Mouse (Mus musculus) left cerebral cortex, adult 2 months (tissue): ENCODE measurements around the gene Stat1. TPM values are rescaled to one million over a fixed set of nuclear protein-coding genes. Genes with fewer than 3 reads are reported as not detected.

Experiments
- DNase-seq, 2 experiments: peaks; one replicate each; pipeline ENCODE4 v3.0.0; 2021 to 2022; ENCODE audit warnings: low spot score in 2 of 2, mixed read lengths in 1 of 2; ENCODE audit errors: extremely low spot score in 1 of 2
- H3K27ac ChIP-seq: fragments of 200-600 bp; 2 replicates; pipeline ENCODE4 v1.8.1; 2022
- H3K4me3 ChIP-seq: fragments of 200-600 bp; 2 replicates; pipeline ENCODE4 v1.8.1; 2022
- CTCF ChIP-seq: fragments of 200-600 bp; IDR thresholded peaks from 2 replicates; pipeline ENCODE4 v1.8.1; 2022; ENCODE audit warnings: antibody characterized with exemption, mild to moderate bottlenecking, moderate library complexity
- intact Hi-C: fragments of 180-260 bp; cut with DNase I; formaldehyde crosslinking; loops from one replicate; pipeline ENCODE4 v1.15.1; 2025
- total RNA-seq, 2 experiments: library from RNA; stranded (reverse); gene quantifications; 2 replicates each; pipeline ENCODE4 v1.2.3; 2021

Gene Stat1
- total RNA-seq, 2 experiments from 2014 or later = 18.0 to 18.3 TPM

DNA sequence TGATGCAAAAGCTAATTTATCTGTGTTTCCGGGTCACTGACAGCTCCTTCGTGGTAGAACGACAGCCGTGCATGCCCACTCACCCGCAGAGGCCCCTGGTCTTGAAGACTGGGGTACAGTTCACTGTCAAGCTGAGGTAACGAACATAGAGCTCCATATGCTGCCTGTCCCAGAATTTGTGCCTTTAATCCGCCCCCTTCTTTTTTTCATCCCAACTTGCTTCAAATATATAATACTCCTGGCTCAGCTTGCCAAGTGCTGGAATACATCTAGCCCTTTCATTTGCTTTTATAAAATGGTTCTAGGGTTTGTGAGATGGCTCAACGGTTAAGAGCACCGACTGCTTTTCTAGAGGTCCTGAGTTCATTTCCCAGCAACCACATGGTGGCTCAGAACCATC, 21.3 kb downstream of the Stat1 start:
- DNase-seq = no peak
- no peak overlapping the region for H3K27ac ChIP-seq
- TF ChIP-seq CTCF = no peak

DNA sequence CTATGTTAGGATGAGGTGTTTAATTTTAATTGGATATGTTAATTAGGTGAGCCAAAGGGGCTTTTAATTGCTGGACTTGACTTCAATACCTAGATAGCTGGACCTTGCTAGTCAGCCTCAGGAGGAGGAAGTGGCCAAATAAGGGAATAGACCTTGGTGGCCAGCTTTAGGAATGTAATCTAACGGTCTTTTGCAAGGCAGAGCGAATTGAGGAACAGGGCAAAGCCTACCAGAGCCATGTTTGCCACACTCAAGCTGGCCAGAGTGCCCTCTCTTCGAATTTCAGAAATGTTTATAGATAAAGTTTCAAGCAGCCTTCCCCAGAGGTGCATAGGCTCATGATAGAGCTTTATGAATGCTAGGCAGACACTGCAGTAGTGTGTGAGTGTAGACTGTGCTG, 22.2 kb downstream of the Stat1 start:
- TF ChIP-seq CTCF = no peak
- no peak overlapping the region for H3K4me3 ChIP-seq
- H3K27ac ChIP-seq = no peak overlapping the region
- intact Hi-C loops = loop anchor here (5.0 kb wide), 1 partner anchor 91 kb away; the partner anchor contains the start of gene Gls
- DNase-seq = no peak

More for the DNA sequence above, 21.3 kb downstream of the Stat1 start:
- no peak overlapping the region for H3K4me3 ChIP-seq
- intact Hi-C loops = loop anchor here (5.0 kb wide), 1 partner anchor 92 kb away; the partner anchor contains the start of gene Gls

DNA sequence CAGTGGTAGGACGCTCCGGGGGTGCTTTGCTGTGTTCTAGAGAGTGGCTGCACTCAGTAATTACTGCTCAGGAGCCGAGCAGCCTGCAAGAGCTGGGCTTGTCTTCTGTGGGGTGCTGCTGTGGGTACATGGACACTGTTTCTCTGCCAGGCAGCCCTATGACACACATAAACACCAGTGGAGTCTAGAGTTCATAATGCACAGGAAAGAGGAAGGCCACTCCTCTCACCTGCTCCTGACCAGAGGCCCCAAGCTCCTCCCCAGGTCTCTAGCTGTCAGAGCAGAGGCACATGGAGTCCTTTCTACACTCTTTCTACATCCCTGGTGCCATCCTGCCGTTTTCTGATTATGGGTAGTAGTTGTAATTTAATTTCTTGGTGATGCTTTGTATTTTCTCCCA, 22.9 kb downstream of the Stat1 start:
- DNase-seq = no peak
- H3K4me3 ChIP-seq = no peak overlapping the region
- H3K27ac ChIP-seq = no peak overlapping the region
- no peak for TF ChIP-seq CTCF
- intact Hi-C loops = loop anchor here (5.0 kb wide), 1 partner anchor 90 kb away; the partner anchor contains the start of gene Gls

DNA sequence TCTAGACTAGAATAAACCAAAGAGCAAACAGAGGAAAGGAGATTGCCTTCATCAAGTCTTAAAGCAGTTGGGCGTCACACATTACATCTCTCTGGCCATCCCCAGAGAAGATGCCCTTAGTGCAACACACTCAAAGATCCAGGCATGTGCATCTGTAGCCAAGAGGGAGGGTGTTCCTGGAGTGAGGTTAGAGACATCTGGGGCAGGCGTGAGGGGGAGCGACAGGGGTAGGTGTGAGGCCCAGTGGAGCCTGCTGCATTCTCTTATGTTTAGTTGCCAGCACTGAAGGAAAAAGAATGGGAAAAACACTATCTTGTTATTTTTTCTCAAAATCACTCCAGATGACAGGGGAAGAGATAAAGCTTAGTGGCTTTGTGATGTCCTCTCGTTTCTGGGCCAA, 24.0 kb downstream of the Stat1 start:
- H3K27ac ChIP-seq = no peak overlapping the region
- no peak for DNase-seq
- no peak overlapping the region for H3K4me3 ChIP-seq
- intact Hi-C loops = loop anchor here (5.0 kb wide), 1 partner anchor 89 kb away; the partner anchor contains the start of gene Gls
- no peak for TF ChIP-seq CTCF

DNA sequence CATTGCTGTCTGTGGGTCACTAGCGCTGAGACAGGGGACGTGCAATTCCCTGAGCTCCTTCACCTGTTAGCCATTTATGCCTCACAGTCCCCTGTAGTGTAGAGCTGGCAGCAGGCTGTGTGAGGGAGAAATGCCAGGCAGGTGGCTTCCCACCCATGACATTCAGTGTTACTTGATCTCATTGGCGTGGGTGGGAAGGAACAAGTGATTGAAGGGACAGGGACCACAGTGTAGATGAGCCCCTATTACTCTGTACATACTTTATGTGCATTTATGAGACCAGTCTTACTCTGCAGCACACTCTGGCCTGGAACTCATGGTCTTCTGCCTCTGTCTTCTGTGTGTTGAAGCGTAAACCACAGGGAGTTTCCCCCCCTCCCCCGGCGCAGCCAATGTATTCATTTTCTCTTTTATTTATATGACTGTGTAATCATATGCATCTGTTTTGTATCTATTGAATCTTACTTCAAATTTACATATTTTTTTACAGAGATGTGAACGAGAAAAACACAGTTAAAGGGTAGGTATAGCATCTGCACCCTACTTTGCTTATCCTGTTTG, 24.4 kb downstream of the Stat1 start:
- no peak for TF ChIP-seq CTCF
- intact Hi-C loops = loop anchor here (5.0 kb wide), 1 partner anchor 89 kb away; the partner anchor contains the start of gene Gls
- H3K4me3 ChIP-seq = no peak overlapping the region
- no peak overlapping the region for H3K27ac ChIP-seq
- no peak for DNase-seq

DNA sequence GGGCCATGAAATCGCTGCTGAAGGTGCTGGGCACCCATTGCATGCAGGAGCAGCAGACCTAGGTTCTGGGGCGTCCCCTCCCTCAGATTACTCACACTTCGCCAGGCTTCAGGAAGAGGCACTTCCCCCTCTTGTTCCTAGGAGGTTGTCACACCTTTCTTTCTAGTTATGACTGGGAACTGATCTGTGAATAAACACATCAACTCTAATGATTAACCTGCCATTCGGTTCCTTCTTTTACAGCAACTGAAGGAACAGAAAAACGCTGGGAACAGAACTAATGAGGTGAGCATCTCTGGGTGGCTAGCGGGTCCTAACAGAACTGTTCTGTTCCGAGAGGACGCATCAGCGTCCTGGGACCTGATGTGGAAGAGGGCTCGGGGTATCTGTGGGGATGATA, 25.7 kb downstream of the Stat1 start:
- Histone ChIP-seq H3K4me3 (no peak overlapping the region), H3K27ac (no peak overlapping the region)
- intact Hi-C loops = loop anchor here (5.0 kb wide), 2 partner anchors 87 to 487 kb away; partner anchors contain the start of genes Gls and Nemp2
- TF ChIP-seq CTCF = no peak
- DNase-seq = no peak

DNA sequence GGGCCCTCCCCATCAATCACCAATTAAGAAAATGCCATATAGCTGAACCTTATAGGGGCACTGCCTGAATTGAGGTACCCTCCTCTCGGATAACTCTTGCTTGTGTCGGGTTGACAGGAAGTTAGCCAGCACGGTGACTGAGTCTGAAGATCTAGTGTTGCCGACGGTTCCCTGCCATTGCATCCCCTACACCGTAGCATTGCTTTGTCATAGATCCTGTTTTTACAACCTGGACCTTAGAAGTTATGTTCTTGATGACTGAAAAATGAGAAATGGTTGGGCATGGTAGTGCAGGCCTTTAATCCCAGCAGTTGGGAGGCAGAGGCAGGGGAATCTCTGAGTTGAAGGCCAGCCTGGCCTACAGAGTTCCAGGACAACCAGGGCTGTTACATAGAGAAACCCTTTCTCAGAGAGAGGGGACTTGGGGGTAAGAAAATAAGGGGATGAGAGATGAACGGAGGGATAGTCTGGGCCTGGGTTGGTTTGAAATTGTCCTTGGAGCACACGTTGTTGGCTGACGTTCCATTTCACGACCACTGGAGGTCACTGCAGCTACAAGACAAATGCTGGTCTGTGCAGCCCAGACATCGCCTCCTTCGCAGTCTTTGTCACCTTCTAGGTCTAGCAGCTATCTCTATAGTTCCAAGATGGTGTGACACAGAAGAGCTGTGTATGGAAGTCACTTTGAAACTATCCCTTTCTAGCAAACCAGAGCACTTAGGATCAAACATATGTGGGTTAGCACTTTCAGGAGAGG, 27.2 kb downstream of the Stat1 start:
- H3K4me3 ChIP-seq = no peak overlapping the region
- intact Hi-C loops = loop anchor here (2.0 to 5.0 kb wide), 2 partner anchors 152 to 486 kb away; partner anchors contain the start of gene Nemp2
- H3K27ac ChIP-seq = no peak overlapping the region
- DNase-seq = peak; percentile 57 to 64
- peak; percentile 77 for TF ChIP-seq CTCF

DNA sequence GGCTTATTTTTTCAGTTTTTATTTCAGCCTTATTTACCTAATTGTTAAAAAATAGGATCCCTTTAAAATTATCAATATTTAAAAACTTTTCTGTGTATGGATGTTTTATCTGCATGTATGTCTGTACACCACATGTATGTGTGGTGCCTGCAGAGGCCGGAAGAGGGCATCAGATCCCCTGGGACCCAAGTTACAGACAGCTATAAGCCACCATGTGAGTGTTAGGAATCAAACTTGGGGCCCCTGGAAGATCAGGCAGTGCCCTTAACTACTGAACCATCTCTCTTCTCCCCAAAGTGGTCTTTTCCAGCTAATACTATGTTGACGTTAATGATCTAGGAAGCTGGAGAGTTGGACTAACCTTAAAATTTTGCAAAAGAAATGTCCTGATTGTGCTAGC, 28.2 kb downstream of the Stat1 start:
- Histone ChIP-seq H3K4me3 (no peak overlapping the region), H3K27ac (no peak overlapping the region)
- TF ChIP-seq CTCF = no peak; the same call in none of the 2 replicates
- DNase-seq = no peak
- intact Hi-C loops = loop anchor here (2.0 to 5.0 kb wide), 2 partner anchors 151 to 485 kb away; partner anchors contain the start of gene Nemp2

DNA sequence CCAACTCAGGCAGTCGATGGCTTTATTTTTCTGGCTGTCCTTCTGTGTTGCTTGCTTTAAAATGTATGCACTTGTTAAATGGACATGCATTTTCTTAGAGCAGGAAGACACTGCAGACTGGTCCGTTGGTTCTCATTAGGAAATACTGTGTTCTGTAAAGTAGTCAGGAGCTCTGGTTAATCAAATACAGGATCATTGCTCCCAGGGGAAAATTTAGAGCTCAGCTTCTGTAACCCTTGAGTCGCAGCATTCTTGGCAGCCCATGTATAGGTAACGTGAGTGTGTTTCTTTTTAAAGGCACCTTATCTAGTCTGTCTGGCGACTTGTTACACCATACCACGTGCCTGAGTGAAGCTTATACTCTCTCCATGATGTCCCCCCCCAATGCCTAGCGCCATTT, 28.9 kb downstream of the Stat1 start:
- H3K4me3 ChIP-seq = no peak overlapping the region
- no peak for TF ChIP-seq CTCF
- intact Hi-C loops = loop anchor here (5.0 kb wide), 1 partner anchor 484 kb away; the partner anchor contains the start of gene Nemp2
- no peak overlapping the region for H3K27ac ChIP-seq
- DNase-seq = no peak

DNA sequence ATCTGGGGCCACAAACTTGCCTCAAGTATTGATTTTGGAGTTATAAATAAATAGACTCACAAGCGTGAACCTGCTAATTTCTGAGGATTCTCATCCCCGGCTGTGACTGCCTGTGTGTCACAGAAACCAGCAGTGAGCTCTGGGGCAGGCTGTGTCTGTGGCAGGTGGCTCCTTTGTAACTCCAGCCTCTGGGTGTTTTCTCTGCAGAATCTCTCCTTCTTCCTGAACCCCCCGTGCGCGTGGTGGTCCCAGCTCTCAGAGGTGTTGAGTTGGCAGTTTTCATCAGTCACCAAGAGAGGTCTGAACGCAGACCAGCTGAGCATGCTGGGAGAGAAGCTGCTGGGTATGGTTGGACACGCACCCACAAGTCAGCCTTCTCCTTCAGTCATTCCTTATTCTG, 29.5 kb downstream of the Stat1 start:
- H3K27ac ChIP-seq = peak overlapping the region; percentile 24
- TF ChIP-seq CTCF = no peak
- no peak overlapping the region for H3K4me3 ChIP-seq
- no peak for DNase-seq
- intact Hi-C loops = loop anchor here (5.0 kb wide), 1 partner anchor 484 kb away; the partner anchor contains the start of gene Nemp2

DNA sequence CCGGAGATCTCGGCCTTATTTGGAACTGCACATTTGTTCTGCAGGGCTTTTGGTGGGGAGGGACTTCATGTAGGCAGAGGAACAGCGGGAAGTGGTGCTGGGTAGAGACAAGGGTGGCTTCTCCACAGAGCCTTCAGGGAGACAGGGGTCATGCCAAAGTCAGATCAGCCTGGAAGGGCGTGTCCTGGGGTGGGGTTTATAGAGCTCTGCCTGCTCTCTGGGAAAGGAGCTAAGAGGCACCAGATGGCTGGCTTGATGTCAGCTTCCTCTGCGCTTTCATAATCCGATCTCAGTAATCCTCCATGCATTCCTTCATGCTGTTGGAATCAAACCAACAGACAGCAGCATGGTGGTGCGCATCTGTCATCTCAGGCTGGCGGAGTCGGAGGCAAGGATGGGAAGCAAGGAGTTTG, 30.7 kb downstream of the Stat1 start:
- Histone ChIP-seq H3K4me3 (no peak overlapping the region), H3K27ac (peak overlapping the region; percentile 24; the same call in 1 of the 2 replicates)
- peak in 1 of 2 experiments; percentile 47 for DNase-seq
- no peak for TF ChIP-seq CTCF
- intact Hi-C loops = loop anchor here (5.0 to 10.0 kb wide), 2 partner anchors 315 to 482 kb away; partner anchors contain the start of gene Nemp2

DNA sequence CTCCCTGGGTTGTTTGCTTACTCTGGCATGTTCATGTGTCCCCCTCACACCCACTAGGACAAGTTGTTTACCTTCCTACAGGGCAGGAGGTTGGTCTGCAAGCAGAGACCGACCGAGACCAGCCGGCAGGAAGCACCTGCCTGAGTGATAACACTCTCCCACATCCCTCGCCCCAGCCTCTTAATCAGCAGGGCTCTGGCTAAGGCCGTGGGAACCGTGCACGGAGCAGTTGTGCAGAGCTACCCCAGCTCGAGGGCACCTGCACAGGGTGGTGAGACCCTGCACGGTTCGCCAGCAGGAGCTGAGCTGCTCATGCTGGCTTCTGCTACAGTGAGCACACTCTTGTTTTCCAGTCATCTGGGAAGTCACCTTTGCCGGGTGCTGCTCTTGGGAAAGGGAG, 31.4 kb downstream of the Stat1 start:
- peak overlapping the region; percentile 24 for H3K27ac ChIP-seq
- intact Hi-C loops = loop anchor here (10.0 kb wide), 1 partner anchor 314 kb away; no protein-coding TSS in a partner anchor
- no peak for DNase-seq
- no peak for TF ChIP-seq CTCF
- H3K4me3 ChIP-seq = no peak overlapping the region
